Mouse (Mus musculus) bone marrow macrophage, adult 2 months (primary cell): ENCODE measurements around the gene Rab21.

Experiments
- CTCF ChIP-seq: IDR thresholded peaks from 2 replicates; pipeline ENCODE4 v1.5.1; 2012; ENCODE audit warnings: low read depth, mild to moderate bottlenecking, low read length, moderate library complexity
- POLR2A ChIP-seq: IDR thresholded peaks from 2 replicates; pipeline ENCODE4 v1.6.1; 2012; ENCODE audit warnings: mild to moderate bottlenecking, low read depth, low read length, borderline replicate concordance

- TF ChIP-seq POLR2A = no peak
- TF ChIP-seq CTCF = no peak
These were observed 43.7 kb upstream of the Rab21 start for GRCm38 (mm10) chr10:115359066-115359465.
